Mouse (Mus musculus) midbrain, embryonic 14.5 days (tissue): Measurements from ENCODE around the gene Lhb. TPM values are rescaled to one million over a fixed set of nuclear protein-coding genes. Genes with fewer than 3 reads are reported as not detected.
A peak's percentile ranks its signal among the peaks of the same experiment; 100 is the strongest.

Experiments
- ATAC-seq: fragments of 200-750 bp; cut with Nextera tagmentation; 2 replicates; pipeline ENCODE4 v1.8.0; 2017; ENCODE audit warnings: moderate number of reproducible peaks, moderate library complexity; ENCODE audit not compliant: low FRiP score, low TSS enrichment
- DNase-seq: peaks from one replicate; pipeline ENCODE4 v3.0.0-alpha.2; 2015
- H3K27ac ChIP-seq: fragments of 300-500 bp; sonication (generic); replicated peaks from 2 replicates; pipeline ENCODE4 v1.5.1; 2014; ENCODE audit warnings: mild to moderate bottlenecking, low read depth, low read length, moderate library complexity
- H3K27me3 ChIP-seq: fragments of 300-500 bp; sonication (generic); 2 replicates; pipeline ENCODE4 v1.6.1; 2014; ENCODE audit warnings: low read length, control low read depth, mixed read lengths; ENCODE audit not compliant: control insufficient read depth, insufficient read depth
- H3K36me3 ChIP-seq: fragments of 300-500 bp; sonication (generic); 2 replicates; pipeline ENCODE4 v1.6.1; 2014; ENCODE audit warnings: low read length, control low read depth; ENCODE audit not compliant: control insufficient read depth, insufficient read depth
- H3K4me1 ChIP-seq: fragments of 300-500 bp; sonication (generic); 2 replicates; pipeline ENCODE4 v1.6.1; 2014; ENCODE audit warnings: mild to moderate bottlenecking, antibody characterized with exemption, low read length, control low read depth; ENCODE audit not compliant: control insufficient read depth, insufficient read depth
- H3K4me2 ChIP-seq: fragments of 300-500 bp; sonication (generic); 2 replicates; pipeline ENCODE4 v1.6.1; 2014; ENCODE audit warnings: mild to moderate bottlenecking, low read length, moderate library complexity
- H3K4me3 ChIP-seq: fragments of 300-500 bp; sonication (generic); replicated peaks from 2 replicates; pipeline ENCODE4 v1.5.1; 2014; ENCODE audit warnings: low read depth, low read length
- H3K9ac ChIP-seq: fragments of 300-500 bp; sonication (generic); replicated peaks from 2 replicates; pipeline ENCODE4 v1.6.1; 2014; ENCODE audit warnings: mild to moderate bottlenecking, low read length, moderate library complexity
- H3K9me3 ChIP-seq: fragments of 300-500 bp; sonication (generic); 2 replicates; pipeline ENCODE4 v1.6.1; 2016; ENCODE audit warnings: low read length, control low read depth, mixed read lengths; ENCODE audit not compliant: control insufficient read depth
- WGBS: fragments of 180-500 bp; shearing (Covaris S2); extraction: QIAGEN DNeasy Blood & Tissue Kit; methylation state at CpG from one replicate; pipeline ENCODE4 v1.1.7; 2014; 5-methylcytosine and 5-hydroxymethylcytosine counted together
- polyA plus RNA-seq: library from polyadenylated mRNA; unstranded; fragments of >200 nt; fragmentation: Nextera tagmentation; extraction: Ambion mirVana; gene quantifications from 2 replicates; pipeline ENCODE4 v1.2.1, GENCODE M21; 2014

Gene Lhb
- polyA plus RNA-seq, 1 experiment from 2014 or later: 0.34 TPM

- Histone ChIP-seq H3K9me3 (no peaks in the 10 kb centered on the region), H3K4me2 (no peak overlapping the region), H3K36me3 (no peaks in the 10 kb centered on the region), H3K4me3 (no peak overlapping the region), H3K9ac (no peak overlapping the region), H3K4me1 (peaks cover 3% of the 10 kb centered on the region; the same call in 1 of the 2 replicates), H3K27ac (no peak overlapping the region), H3K27me3 (peaks cover 95% of the 10 kb centered on the region)
- 88% methylated on average over 8 of the region's 8 CpGs for WGBS
- DNase-seq (no peak), ATAC-seq (no peak)
These were observed 11.0 kb upstream of the Lhb start for GRCm38 (mm10) chr7:45409497-45410163.

- no peak overlapping the region for H3K4me2 ChIP-seq
- 93% methylated on average over 2 of the region's 2 CpGs for WGBS
- no peak for ATAC-seq
- H3K27me3 ChIP-seq: peaks cover 96% of the 10 kb centered on the region
- H3K9me3 ChIP-seq: no peaks in the 10 kb centered on the region
- no peaks in the 10 kb centered on the region for H3K36me3 ChIP-seq
- H3K4me1 ChIP-seq: peaks cover 3% of the 10 kb centered on the region; the same call in 1 of the 2 replicates
- no peak for DNase-seq
- H3K27ac ChIP-seq: no peak overlapping the region
- no peak overlapping the region for H3K4me3 ChIP-seq
- no peak overlapping the region for H3K9ac ChIP-seq
These were observed 8.2 kb upstream of the Lhb start for GRCm38 (mm10) chr7:45412421-45412820.

DNA sequence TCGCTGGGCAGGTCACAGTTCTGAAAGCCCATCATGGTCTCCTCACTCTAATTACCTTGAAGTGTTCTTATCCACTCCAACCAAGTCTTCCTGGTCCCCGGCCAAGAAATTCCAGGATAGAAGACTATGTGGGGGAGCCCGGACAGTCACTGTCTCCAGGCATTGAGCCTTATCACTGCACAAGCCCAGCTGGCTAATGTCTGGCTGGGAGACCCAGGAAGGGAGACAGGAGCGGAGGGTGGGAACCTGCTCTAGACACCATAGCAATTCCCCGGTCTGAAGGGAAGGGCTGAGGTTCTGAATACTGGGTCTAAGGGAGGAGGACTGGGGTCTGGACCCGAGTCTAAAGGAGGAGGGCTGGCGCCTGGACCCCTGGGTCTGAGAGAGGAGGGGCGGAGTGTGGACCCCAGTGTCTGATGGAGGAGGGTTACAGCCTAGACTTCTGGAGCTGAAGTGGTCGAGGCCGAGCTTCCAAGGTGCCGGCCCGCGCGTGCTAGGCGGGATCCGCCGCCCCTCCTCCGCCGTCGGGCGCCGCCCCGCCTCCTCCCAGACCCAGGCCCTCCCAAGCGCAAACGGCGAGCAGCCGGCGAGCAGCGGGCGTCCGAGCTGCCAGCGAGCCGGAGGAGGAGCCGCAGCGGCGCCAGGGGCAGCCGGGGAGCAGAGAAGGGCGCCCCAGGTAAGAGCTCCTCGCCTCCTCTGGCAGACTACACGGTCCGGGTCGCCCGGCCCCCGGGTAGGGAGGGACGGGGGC lies 7.3 kb upstream of the Lhb start, which contains the start of gene Ntf5:
Ntf5 (plus strand) TSS at position 583 of the 751 bp plus-strand sequence.
- H3K9ac ChIP-seq: peak within 1 kb of the TSS; percentile 51
- peak within 1 kb of the TSS; percentile 43 for H3K4me3 ChIP-seq
- peak; percentile 66 for DNase-seq
- H3K9me3 ChIP-seq: no peaks in the 10 kb centered on the region
- H3K36me3 ChIP-seq: no peaks in the 10 kb centered on the region
- 3% methylated on average over 35 of the region's 45 CpGs for WGBS
- H3K4me1 ChIP-seq: peaks cover 3% of the 10 kb centered on the region; the same call in 1 of the 2 replicates
- peaks cover 95% of the 10 kb centered on the region for H3K27me3 ChIP-seq
- ATAC-seq: no peak; the same call in 1 of the 2 replicates
- no peak within 1 kb of the TSS for H3K27ac ChIP-seq
- peak within 1 kb of the TSS; percentile 84 for H3K4me2 ChIP-seq

GRCm38 (mm10) chr7:45413864-45414739 lies 6.5 kb upstream of the Lhb start:
- Histone ChIP-seq H3K27ac (no peak overlapping the region), H3K36me3 (no peaks in the 10 kb centered on the region), H3K27me3 (peaks cover 95% of the 10 kb centered on the region), H3K4me2 (peak overlapping the region; percentile 84), H3K9ac (peak overlapping the region; percentile 51), H3K4me3 (peak overlapping the region; percentile 43), H3K9me3 (no peaks in the 10 kb centered on the region), H3K4me1 (peaks cover 3% of the 10 kb centered on the region; the same call in 1 of the 2 replicates)
- DNase-seq (no peak), ATAC-seq (no peak)
- 1% methylated on average over 26 of the region's 27 CpGs for WGBS

DNA sequence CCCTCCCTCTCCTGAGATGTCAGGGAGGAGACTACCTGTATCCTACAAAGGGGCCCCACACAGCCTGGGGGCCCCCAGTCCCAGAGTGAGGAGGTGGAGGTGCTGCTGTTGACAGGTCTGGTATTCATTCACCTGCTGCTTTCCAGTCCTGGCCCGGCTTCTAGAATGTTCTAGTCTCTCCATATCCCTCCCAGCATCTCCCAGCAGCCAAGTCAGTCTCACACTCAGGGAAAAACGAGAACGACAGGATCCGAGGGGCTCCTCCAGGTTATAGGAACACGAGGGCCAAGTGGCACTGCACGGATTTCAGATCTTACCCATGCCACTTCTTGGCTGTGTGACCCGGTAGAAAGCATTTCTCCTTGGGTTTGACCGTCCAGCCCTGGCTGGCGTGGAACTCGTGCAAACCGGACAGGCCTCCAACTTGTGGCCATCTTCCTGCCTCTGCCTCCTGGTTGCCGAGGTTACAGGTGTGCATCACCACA lies 5.8 kb upstream of the Lhb start:
- no peaks in the 10 kb centered on the region for H3K9me3 ChIP-seq
- ATAC-seq (no peak), DNase-seq (no peak)
- peaks cover 93% of the 10 kb centered on the region for H3K27me3 ChIP-seq
- no peak overlapping the region for H3K4me2 ChIP-seq
- H3K4me3 ChIP-seq: no peak overlapping the region
- H3K36me3 ChIP-seq: no peaks in the 10 kb centered on the region
- peaks cover 3% of the 10 kb centered on the region; the same call in 1 of the 2 replicates for H3K4me1 ChIP-seq
- 43% methylated on average over 12 of the region's 12 CpGs for WGBS
- H3K9ac ChIP-seq: no peak overlapping the region
- no peak overlapping the region for H3K27ac ChIP-seq

- H3K4me1 ChIP-seq: peaks cover 3% of the 10 kb centered on the region; the same call in 1 of the 2 replicates
- H3K4me3 ChIP-seq: 0 out of 2 replicates have a peak overlapping the region, but pooled peaks have one; percentile 10
- H3K9ac ChIP-seq: no peak overlapping the region
- peaks cover 1% of the 10 kb centered on the region; the same call in 1 of the 2 replicates for H3K36me3 ChIP-seq
- H3K4me2 ChIP-seq: no peak overlapping the region
- no peak overlapping the region for H3K27ac ChIP-seq
- 9% methylated on average over 37 of the region's 37 CpGs for WGBS
- peaks cover 89% of the 10 kb centered on the region for H3K27me3 ChIP-seq
- DNase-seq (no peak), ATAC-seq (no peak)
- H3K9me3 ChIP-seq: no peaks in the 10 kb centered on the region
These were observed 5.0 kb upstream of the Lhb start for GRCm38 (mm10) chr7:45415636-45416035.

- Histone ChIP-seq H3K4me1 (peaks cover 3% of the 10 kb centered on the region; the same call in 1 of the 2 replicates), H3K4me2 (no peak overlapping the region), H3K9ac (no peak overlapping the region), H3K9me3 (no peaks in the 10 kb centered on the region), H3K27ac (no peak overlapping the region), H3K27me3 (peaks cover 71% of the 10 kb centered on the region), H3K4me3 (no peak overlapping the region), H3K36me3 (peaks cover 25% of the 10 kb centered on the region)
- no peak for ATAC-seq
- WGBS: 9% methylated on average over 13 of the region's 13 CpGs
- DNase-seq: no peak
These were observed 2.6 kb upstream of the Lhb start for GRCm38 (mm10) chr7:45417962-45418492.
